Comparison of ENCODE assay signal across 16 mouse cellular contexts in genomic region chr5:134776551-134776950, GRCm38 (mm10). TPM values are rescaled to one million over a fixed set of nuclear protein-coding genes. Genes with fewer than 3 reads are reported as not detected.
"Had no signal": no experiment of that assay in that cellular context is flagged by ENCODE, and none has a peak within 500 bp of the region (broad histone marks: within the 10 kb centered on the region; RNA-seq: fewer than 3 reads in every experiment).

No protein-coding gene starts in this region.

- H3K36me3 ChIP-seq: liver, embryonic 12.5 days; midbrain, embryonic 10.5 days; neural tube, embryonic 15.5 days had no signal

- H3K27ac ChIP-seq: left cerebral cortex, adult 2 months; liver, embryonic 12.5 days; midbrain, embryonic 10.5 days; neural tube, embryonic 15.5 days; stomach, postnatal 0 days had no signal

- ATAC-seq: liver, embryonic 12.5 days had no signal

- H3K27me3 ChIP-seq: liver, embryonic 12.5 days; neural tube, embryonic 15.5 days had no signal

- DNase-seq: kidney, adult 8-10 months; kidney, postnatal 10 days; lung, embryonic 14.5 days; lung, postnatal 10 days; lung, postnatal 4 days; midbrain, embryonic 14.5 days; right cerebral cortex, adult 18-20 months; thymus, adult 18-20 months; thymus, postnatal 25 days had no signal

- H3K9me3 ChIP-seq: liver, embryonic 12.5 days; midbrain, embryonic 10.5 days had no signal

- H3K9ac ChIP-seq: liver, embryonic 12.5 days; lung, embryonic 14.5 days; neural tube, embryonic 15.5 days had no signal

- H3K4me3 ChIP-seq: left cerebral cortex, adult 2 months; liver, embryonic 12.5 days; midbrain, embryonic 10.5 days; myocyte; neural tube, embryonic 15.5 days had no signal

- H3K4me2 ChIP-seq: liver, embryonic 12.5 days; lung, embryonic 14.5 days; neural tube, embryonic 15.5 days had no signal

- H3K4me1 ChIP-seq: liver, embryonic 12.5 days; midbrain, embryonic 10.5 days; neural tube, embryonic 15.5 days had no signal

RNA-seq across cellular contexts. Expression of gene Eln, which starts 29.4 kb away (rescaled TPM):
- total RNA-seq: megakaryocyte, adult 5-6 weeks had no signal
